Comparison of ENCODE assay signal across 15 mouse cellular contexts in genomic region chr1:62760565-62760964, GRCm38 (mm10).
"Had no signal": no experiment of that assay in that cellular context is flagged by ENCODE, and none has a peak within 500 bp of the region (broad histone marks: within the 10 kb centered on the region; RNA-seq: fewer than 3 reads in every experiment).

No protein-coding gene starts in this region.

- H3K27me3 ChIP-seq: limb, embryonic 12.5 days; liver, embryonic 15.5 days; midbrain, embryonic 15.5 days; neural tube, embryonic 12.5 days had no signal

- H3K27ac ChIP-seq: layer of hippocampus, adult 2 months; liver, embryonic 15.5 days; macrophage; midbrain, embryonic 15.5 days; neural tube, embryonic 12.5 days had no signal

- H3K9me3 ChIP-seq: limb, embryonic 12.5 days; liver, embryonic 15.5 days; megakaryocyte, embryonic 14.5 days; midbrain, embryonic 15.5 days; neural tube, embryonic 12.5 days had no signal

- ATAC-seq: midbrain, embryonic 15.5 days had no signal

- H3K4me2 ChIP-seq: limb, embryonic 12.5 days; liver, embryonic 15.5 days; midbrain, embryonic 11.5 days; midbrain, embryonic 15.5 days; neural tube, embryonic 12.5 days had no signal

- H3K36me3 ChIP-seq: liver, embryonic 15.5 days; midbrain, embryonic 15.5 days had no signal

- H3K4me3 ChIP-seq: layer of hippocampus, adult 2 months; limb, embryonic 12.5 days; liver, embryonic 15.5 days; midbrain, embryonic 15.5 days; neural tube, embryonic 12.5 days had no signal

- H3K4me1 ChIP-seq: liver, embryonic 15.5 days; midbrain, embryonic 15.5 days had no signal

- H3K9ac ChIP-seq: limb, embryonic 12.5 days; liver, embryonic 15.5 days; midbrain, embryonic 15.5 days; neural tube, embryonic 12.5 days had no signal

- DNase-seq: kidney, postnatal 10 days; kidney, postnatal 4 days; liver; lung, adult 2 months; right cerebral cortex, postnatal 4 days; thymus, adult 18-20 months; thymus, postnatal 14 days had no signal
